Mouse (Mus musculus): ENCODE measurements at regions not wholly inside any gene's neighbourhood (a gene's known extent, or its start where the extent isn't known, plus 50 kb on each side); places are given as distances from the start of the nearest gene placed in this dataset.
A peak's percentile ranks its signal among the peaks of the same experiment; 100 is the strongest.

DNA sequence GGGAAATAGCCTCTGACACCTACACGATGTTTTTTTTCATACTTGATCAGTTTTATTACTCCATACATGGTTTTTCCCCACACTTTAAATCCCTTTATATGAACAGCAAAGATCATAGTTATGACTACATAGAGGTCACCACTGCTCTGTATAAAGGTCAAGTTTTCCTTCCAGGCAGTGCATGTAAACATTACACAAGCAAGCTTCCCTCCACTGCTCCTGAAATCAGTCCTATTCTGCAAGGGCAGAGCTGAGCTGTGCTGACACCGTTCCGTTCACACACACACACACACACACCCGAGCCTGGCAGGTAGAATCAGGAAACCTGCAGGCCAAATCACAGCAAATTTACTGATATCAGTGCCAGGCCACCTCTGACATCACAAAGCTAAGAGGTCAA lies 74.1 kb upstream of the Mgmt start:
- DNase-seq: no peak

DNA sequence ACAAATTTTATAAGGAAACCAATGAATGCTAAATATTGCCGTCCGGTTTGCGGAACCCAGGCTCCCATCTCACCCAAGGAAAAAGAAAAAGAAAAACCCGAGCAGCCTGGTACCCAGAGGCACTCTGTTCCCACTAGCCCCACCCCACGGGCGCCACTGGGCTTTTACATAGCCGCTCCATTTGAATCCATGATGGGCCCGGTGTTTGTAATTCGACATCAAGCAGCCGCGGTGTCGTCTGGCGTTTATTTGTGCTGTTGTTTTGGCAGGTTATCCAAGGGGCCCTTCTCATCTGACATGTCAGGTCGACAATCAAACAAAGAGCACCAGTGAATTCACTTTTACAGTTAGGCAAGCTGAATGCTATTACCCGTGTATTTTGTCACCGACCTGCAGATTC lies 68.8 kb upstream of the Mgmt start:
- no peak for DNase-seq

DNA sequence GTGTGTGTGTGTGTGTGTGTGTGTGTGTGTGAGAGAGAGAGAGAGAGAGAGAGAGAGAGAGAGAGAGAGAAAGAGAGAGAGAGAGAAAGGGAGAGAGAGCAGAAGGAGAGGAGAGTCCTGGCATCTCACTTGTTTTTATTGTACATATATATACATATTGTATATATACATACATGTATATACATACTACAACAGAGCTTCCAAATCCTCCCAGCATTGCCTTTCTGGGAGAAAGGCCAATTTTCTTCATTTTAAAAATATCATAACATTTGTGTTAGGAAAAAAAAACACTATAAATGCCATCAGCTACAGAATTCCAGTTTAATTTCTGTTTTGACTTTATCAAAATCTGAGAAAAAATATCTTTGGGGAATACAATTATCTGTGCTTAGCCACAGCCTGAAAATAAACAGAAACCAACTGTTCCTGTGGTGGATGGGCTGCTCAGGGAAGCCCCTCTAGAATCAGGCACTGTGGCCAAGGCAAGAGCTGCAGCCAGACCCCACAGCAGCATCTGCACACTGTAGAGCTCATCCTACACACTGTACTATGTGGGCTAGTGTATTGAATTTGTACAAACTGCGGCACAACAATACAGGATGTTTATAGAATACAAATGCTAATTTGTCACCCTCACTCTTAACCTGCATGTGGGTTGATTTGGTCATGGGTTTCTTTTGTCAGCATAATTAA lies 64.6 kb upstream of the Mgmt start:
- no peak for DNase-seq

DNA sequence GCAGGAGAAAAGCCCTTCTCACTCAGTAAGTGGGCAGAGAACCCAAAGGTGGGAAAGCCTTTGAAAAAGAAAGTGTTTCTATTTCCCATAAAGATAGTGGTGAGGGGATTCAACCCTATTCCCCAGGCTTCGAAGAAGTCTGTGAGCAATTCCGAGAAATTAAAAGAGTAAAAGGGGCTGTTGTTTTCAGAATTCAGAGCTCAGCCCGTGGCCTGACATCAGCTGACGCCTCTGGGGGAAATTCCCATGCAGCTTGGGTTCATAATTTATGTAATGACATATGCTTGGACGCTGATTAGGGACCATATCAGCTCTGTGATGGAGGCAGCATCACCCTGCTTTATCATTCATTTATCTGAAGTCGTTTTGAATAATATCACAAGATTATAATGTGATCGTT lies 62.0 kb upstream of the Mgmt start:
- no peak for DNase-seq

DNA sequence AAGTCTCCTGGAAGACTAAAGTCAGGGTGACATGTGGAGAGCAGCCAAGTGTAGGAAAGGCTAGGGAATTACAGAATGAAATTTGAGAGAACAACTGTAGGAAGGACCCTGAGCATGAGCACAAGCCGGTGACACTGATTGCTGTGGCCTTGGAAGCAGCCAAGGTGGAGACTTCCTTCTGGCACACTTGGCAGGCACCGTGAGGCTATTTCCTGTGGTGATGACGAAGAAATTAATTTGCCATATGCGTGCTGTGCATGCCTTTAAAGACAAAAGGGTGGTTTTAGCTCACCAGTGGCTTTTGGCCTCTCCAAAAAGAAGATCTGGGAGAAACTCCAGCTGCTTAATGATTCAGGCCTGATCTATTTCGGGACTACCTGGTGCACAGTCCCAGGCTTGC lies 55.4 kb upstream of the Mgmt start:
- DNase-seq: peak; percentile 13 to 23

DNA sequence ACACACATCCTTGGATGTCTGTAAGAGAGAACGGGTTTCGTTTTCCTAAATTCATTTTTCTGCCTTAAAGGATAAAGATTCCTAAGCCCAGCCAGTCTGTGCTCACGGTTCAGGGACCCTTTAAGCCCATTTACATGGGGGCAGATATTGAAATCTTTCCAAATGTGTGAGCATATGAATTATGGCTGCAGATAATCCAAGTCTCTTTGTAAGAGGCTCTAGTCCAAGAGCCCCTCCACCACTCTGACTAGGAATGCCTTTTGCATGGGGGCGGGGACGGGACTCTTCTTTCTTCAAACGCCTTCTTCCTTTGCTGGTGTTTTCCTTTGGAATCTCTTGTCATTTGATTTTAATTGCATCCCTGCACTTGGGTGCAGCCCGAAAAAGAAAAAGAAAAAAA lies 54.2 kb upstream of the Mgmt start:
- no peak for DNase-seq

DNA sequence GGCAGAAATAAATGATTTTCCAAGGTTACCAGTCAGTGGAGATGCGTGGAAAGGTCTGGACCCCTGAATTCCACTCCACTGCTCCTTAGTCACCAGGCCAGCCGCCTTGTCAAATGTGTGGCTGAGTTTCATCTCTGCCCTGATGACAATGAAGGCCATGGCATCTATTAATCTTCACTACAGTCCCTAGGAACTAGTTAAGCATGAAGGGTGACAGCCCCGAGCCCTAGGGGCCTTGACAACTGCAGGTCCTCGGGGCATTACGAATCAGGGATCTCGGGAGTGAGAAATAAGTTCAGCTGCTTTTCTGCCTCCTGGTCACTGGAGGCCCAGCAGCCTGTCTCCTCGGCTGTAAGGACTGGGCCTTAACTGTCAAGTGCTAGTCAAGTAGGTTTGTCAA lies 51.7 kb upstream of the Mgmt start:
- no peak for DNase-seq

DNA sequence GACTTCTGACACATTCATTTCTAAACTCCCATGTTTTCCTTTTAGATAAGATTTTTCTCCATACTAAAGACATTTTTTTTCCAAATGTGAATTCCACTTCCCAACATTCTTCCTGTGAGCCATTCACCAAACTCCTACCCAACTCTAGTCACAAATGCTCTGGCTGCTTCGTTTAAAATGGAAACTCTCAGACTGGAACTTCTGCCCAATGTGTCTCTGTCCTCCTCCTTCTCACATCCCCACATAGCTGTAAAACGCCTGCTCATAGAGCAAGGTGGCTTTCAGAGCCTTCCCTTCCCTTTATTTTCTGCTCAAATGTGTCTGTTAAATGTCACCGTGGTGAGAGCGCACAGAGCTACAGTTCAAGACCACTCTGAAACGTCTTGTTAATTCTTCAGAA lies 50.1 kb upstream of the Mgmt start:
- no peak for DNase-seq
